Mouse (Mus musculus): ENCODE measurements around the gene Lrp2.

DNA sequence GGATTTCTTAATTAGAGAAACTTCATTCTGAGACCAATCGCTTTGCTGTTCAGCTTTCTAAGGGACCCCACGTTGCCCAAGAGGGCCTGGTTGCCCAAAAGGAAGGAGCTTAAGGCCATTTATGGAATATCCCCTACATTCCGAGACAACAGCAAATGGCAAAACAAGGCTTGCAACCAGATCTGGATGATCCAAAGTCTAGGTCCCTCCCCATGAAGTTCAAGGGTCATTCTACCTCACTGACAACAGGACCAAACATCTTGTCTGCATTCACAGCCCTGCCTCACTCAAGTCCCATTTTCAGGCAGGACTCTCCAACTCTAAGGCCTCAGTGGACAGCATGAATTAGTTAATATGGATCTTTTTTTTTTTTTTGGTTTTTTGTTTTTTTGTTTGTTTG, 20.8 kb upstream of the Lrp2 start:
- TF ChIP-seq HCFC1 (IDR thresholded peaks at IDR 0.05; ENCODE audit: low read depth, low read length) = no peak
- TF ChIP-seq POLR2A (IDR thresholded peaks at IDR 0.05; ENCODE audit: low read depth, low read length) = no peak
- TF ChIP-seq RAD21 (IDR thresholded peaks at IDR 0.05; ENCODE audit: low read depth, low read length) = no peak
- no peak for TF ChIP-seq USF1 (IDR thresholded peaks at IDR 0.05; ENCODE audit: low read depth, low read length)
- no peak for TF ChIP-seq CTCF (conservative IDR thresholded peaks at IDR 0.05 in 1 of 2, IDR thresholded peaks at IDR 0.05 in 1 of 2; ENCODE audit: low read depth in 2 of 2, low read length in 2 of 2)
- TF ChIP-seq ETS1 (conservative IDR thresholded peaks at IDR 0.05; ENCODE audit: low read depth, low read length) = no peak
